Mouse (Mus musculus): ENCODE data around the gene Disc1.

- TF ChIP-seq TAL1 (IDR thresholded peaks at IDR 0.05; ENCODE audit: low read length) (no peak), GATA1 (IDR thresholded peaks at IDR 0.05; ENCODE audit: low read length) (no peak)
Observed at GRCm38 (mm10) chr8:125075389-125075788, 21.4 kb downstream of the Disc1 start.

Measured in erythroblast, embryonic 14.5 days (primary cell).